Mouse (Mus musculus) urinary bladder, adult 2 months (tissue): ENCODE data around the gene Ctnna2. TPM values are rescaled to one million over a fixed set of nuclear protein-coding genes. Genes with fewer than 3 reads are reported as not detected.

ENCODE experiments used
- DNase-seq: peaks from one replicate; pipeline ENCODE4 v3.0.0; 2022; ENCODE audit warnings: low spot score
- polyA plus RNA-seq: library from polyadenylated mRNA; depleted of rRNA; stranded (reverse); fragments of >200 nt; gene quantifications from 2 replicates; pipeline ENCODE4 v1.2.3, GENCODE M21; 2012

Gene Ctnna2
- polyA plus RNA-seq, 1 experiment: 0.07 TPM

- DNase-seq: no peak
Observed at GRCm38 (mm10) chr6:77257358-77258105, 722.0 kb downstream of the Ctnna2 start.

- no peak for DNase-seq
Observed at GRCm38 (mm10) chr6:77256348-77256747, 723.2 kb downstream of the Ctnna2 start.

GRCm38 (mm10) chr6:77253480-77253879 lies 726.0 kb downstream of the Ctnna2 start:
- DNase-seq: no peak

GRCm38 (mm10) chr6:77243541-77244231 lies 735.8 kb downstream of the Ctnna2 start:
- DNase-seq: no peak

GRCm38 (mm10) chr6:77242601-77243406 lies 736.7 kb downstream of the Ctnna2 start, which contains the start of gene Lrrtm1:
Lrrtm1 (plus strand) TSS chr6:77242689.
- no peak for DNase-seq

- no peak for DNase-seq
Observed at GRCm38 (mm10) chr6:77240426-77240825, 739.1 kb downstream of the Ctnna2 start.

- no peak for DNase-seq
Observed at GRCm38 (mm10) chr6:77222849-77223638, 756.5 kb downstream of the Ctnna2 start.

GRCm38 (mm10) chr6:77220776-77221175 lies 758.7 kb downstream of the Ctnna2 start:
- DNase-seq: no peak

- no peak for DNase-seq
Observed at GRCm38 (mm10) chr6:77218875-77219274, 760.6 kb downstream of the Ctnna2 start.

GRCm38 (mm10) chr6:77215322-77215721 lies 764.2 kb downstream of the Ctnna2 start:
- DNase-seq: no peak

- DNase-seq: no peak
Observed at GRCm38 (mm10) chr6:77213757-77214409, 765.6 kb downstream of the Ctnna2 start.

- no peak for DNase-seq
Observed at GRCm38 (mm10) chr6:77209929-77210328, 769.6 kb downstream of the Ctnna2 start.

GRCm38 (mm10) chr6:77209183-77209582 lies 770.3 kb downstream of the Ctnna2 start:
- no peak for DNase-seq

GRCm38 (mm10) chr6:77199375-77199774 lies 780.1 kb downstream of the Ctnna2 start:
- no peak for DNase-seq

GRCm38 (mm10) chr6:77196650-77197049 lies 782.8 kb downstream of the Ctnna2 start:
- no peak for DNase-seq

- DNase-seq: no peak
Observed at GRCm38 (mm10) chr6:77191635-77192034, 787.9 kb downstream of the Ctnna2 start.

- no peak for DNase-seq
Observed at GRCm38 (mm10) chr6:77188628-77189027, 790.9 kb downstream of the Ctnna2 start.

- DNase-seq: no peak
Observed at GRCm38 (mm10) chr6:77185751-77186150, 793.7 kb downstream of the Ctnna2 start.

GRCm38 (mm10) chr6:77184896-77185295 lies 794.6 kb downstream of the Ctnna2 start:
- DNase-seq: no peak

GRCm38 (mm10) chr6:77175764-77176163 lies 803.7 kb downstream of the Ctnna2 start:
- DNase-seq: no peak

GRCm38 (mm10) chr6:77157028-77157427 lies 822.5 kb downstream of the Ctnna2 start:
- DNase-seq: no peak
